Mouse (Mus musculus): ENCODE results near the gene Lrp11.
"Not testable (repeated sequence)": the region's sequence is repeated elsewhere in the genome, so short reads cannot be mapped to it uniquely, and the experiment has no call there.

- TF ChIP-seq CTCF, EP300 (IDR thresholded peaks at IDR 0.05; ENCODE audit: low read depth): not testable (repeated sequence)
Observed at GRCm38 (mm10) chr10:7617556-7617955, 28.0 kb downstream of the Lrp11 start.

Data from heart, postnatal 0 days (tissue).